Mouse (Mus musculus): ENCODE data around the gene Fam126b. TPM values are rescaled to one million over a fixed set of nuclear protein-coding genes. Genes with fewer than 3 reads are reported as not detected.

Fam126b gene
- 51.4 TPM for polyA plus RNA-seq (2015; fragmentation: Illumina TruSeq; extraction: RNeasy Lipid Tissue Mini Kit (QIAGEN cat#74804); ENCODE audit: low read depth, low replicate concordance)

DNA sequence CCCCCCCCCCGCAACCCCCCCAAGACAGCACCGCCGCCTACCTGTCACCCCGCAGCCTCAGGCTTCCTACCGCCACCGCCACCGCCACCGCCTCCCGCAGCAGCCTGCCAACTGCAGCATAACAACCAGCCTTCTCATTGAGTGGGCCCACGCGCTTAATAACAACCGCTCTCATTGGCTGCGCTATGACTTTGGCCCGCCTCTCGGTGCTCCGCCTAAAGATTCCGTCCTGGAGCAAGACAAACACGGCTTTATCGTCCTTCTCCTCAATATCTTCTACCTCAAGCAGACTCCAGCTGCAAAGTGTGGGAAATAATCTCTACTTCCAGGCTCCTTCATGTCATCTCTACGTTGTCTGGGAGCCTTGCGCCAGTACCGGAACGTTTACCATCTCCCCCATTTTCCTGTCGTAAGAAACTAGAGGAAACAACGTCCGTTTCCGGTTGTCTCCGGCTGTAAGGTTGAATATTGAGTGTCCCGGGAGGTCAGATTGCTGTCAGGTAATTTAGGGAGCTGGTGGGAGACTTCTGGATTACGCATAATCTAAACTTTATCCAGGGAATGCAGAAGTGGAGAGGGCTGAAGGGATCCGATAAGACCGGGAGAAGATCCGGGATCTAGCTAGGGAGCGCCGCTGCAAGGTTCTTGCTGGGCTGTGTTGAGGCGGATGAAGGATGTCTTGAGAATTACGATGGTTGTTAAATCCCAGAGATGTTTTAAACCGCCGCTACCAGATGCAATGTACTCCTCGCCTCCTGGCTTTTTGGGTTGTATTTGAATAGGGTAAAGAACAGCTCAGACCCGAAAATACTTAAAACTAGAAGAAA is at the start of gene Fam126b, which contains the start of gene Ndufb3:
Gene Fam126b, minus strand, starts transcription at position 153 of the 827 bp plus-strand sequence.
Gene Ndufb3, plus strand, starts transcription at position 214 of the 827 bp plus-strand sequence.

DNA sequence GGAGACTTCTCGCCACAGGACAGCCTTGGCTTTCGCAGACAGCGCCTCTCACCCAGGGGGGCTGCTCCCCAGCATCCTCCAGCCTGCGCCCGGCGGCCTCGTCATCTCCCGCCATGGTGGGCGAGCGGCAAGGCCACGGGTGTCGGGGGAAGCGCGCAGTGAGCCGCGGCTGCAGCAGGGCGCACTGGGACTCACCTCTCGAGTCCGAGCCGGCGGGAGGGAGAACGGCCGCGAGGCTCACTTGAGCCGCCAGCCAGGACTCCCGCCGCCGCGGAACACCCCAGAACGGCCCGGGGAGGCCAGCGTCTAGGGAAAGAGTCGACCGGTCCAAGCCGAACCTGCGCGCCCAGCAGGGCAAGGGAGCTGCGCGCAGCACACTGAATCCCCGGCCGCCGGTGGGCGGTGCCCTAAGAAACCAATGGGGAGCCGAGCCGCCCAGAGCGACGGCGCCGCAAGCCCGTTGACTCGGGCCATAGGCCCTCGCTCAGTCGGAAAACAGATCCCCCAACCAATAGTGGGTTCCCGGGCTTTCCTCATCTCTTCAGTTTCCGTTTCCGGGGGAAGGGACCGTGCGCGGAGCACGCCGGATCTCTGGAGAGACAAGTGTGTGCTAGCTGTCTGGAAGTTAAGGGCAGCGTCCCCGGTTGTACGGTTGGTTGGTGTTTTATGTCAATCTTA is 81.4 kb downstream of the Fam126b start, which contains the start of gene Orc2:
Gene Orc2, minus strand, starts transcription at position 533 of the 678 bp plus-strand sequence.

Other genes with a start within 250 kb of the Fam126b start
- gene Bzw1, start 193.4 kb downstream of the Fam126b start, polyA plus RNA-seq (2015; fragmentation: Illumina TruSeq; extraction: RNeasy Lipid Tissue Mini Kit (QIAGEN cat#74804); ENCODE audit: low read depth, low replicate concordance) = 183 TPM
- gene Clk1, start 162.3 kb downstream of the Fam126b start, polyA plus RNA-seq (2015; fragmentation: Illumina TruSeq; extraction: RNeasy Lipid Tissue Mini Kit (QIAGEN cat#74804); ENCODE audit: low read depth, low replicate concordance) = 174 TPM
- 34.7 TPM for gene Nif3l1, start 141.2 kb downstream of the Fam126b start, polyA plus RNA-seq (2015; fragmentation: Illumina TruSeq; extraction: RNeasy Lipid Tissue Mini Kit (QIAGEN cat#74804); ENCODE audit: low read depth, low replicate concordance)
- 52.0 TPM for gene Ppil3, start 140.8 kb downstream of the Fam126b start, polyA plus RNA-seq (2015; fragmentation: Illumina TruSeq; extraction: RNeasy Lipid Tissue Mini Kit (QIAGEN cat#74804); ENCODE audit: low read depth, low replicate concordance)
- 30.1 TPM for gene Orc2, start 81.2 kb downstream of the Fam126b start, polyA plus RNA-seq (2015; fragmentation: Illumina TruSeq; extraction: RNeasy Lipid Tissue Mini Kit (QIAGEN cat#74804); ENCODE audit: low read depth, low replicate concordance)
- 265 TPM for gene Ndufb3, start 61 bp upstream of the Fam126b start, polyA plus RNA-seq (2015; fragmentation: Illumina TruSeq; extraction: RNeasy Lipid Tissue Mini Kit (QIAGEN cat#74804); ENCODE audit: low read depth, low replicate concordance)
- not detected for gene Als2cr12, start 109.7 kb upstream of the Fam126b start, polyA plus RNA-seq (2015; fragmentation: Illumina TruSeq; extraction: RNeasy Lipid Tissue Mini Kit (QIAGEN cat#74804); ENCODE audit: low read depth, low replicate concordance)
- gene Cflar, start 125.2 kb upstream of the Fam126b start, polyA plus RNA-seq (2015; fragmentation: Illumina TruSeq; extraction: RNeasy Lipid Tissue Mini Kit (QIAGEN cat#74804); ENCODE audit: low read depth, low replicate concordance) = 17.1 TPM
- gene Casp8, start 209.1 kb upstream of the Fam126b start, polyA plus RNA-seq (2015; fragmentation: Illumina TruSeq; extraction: RNeasy Lipid Tissue Mini Kit (QIAGEN cat#74804); ENCODE audit: low read depth, low replicate concordance) = 3.5 TPM

Measured in brain, adult 10 weeks (tissue).